Mouse (Mus musculus) kidney, postnatal 25 days (tissue): ENCODE measurements around the gene Man2a2.
"Not testable (repeated sequence)": the region's sequence is repeated elsewhere in the genome, so short reads cannot be mapped to it uniquely, and the experiment has no call there.

ENCODE experiments used
- DNase-seq, 2 experiments: peaks; one replicate each; pipeline ENCODE4 v3.0.0; 2021; ENCODE audit warnings: mixed read lengths in 2 of 2

Gene Man2a2

GRCm38 (mm10) chr7:80400099-80400498 is 28.9 kb upstream of the Man2a2 start:
- DNase-seq = peak; percentile 80 to 95

GRCm38 (mm10) chr7:80398654-80399444 is 27.7 kb upstream of the Man2a2 start:
- no peak for DNase-seq

GRCm38 (mm10) chr7:80397986-80398385 is 26.8 kb upstream of the Man2a2 start:
- DNase-seq = no peak

- DNase-seq = not testable (repeated sequence)
Observed at GRCm38 (mm10) chr7:80396427-80396826, 25.3 kb upstream of the Man2a2 start.

- DNase-seq = no peak
Observed at GRCm38 (mm10) chr7:80394600-80394999, 23.4 kb upstream of the Man2a2 start.

- no peak for DNase-seq
Observed at GRCm38 (mm10) chr7:80392119-80392518, 20.9 kb upstream of the Man2a2 start.

GRCm38 (mm10) chr7:80387633-80388543 is 16.7 kb upstream of the Man2a2 start, which contains the start of gene Fes:
TSS of gene Fes (minus strand) at chr7:80387946.
- DNase-seq = peak; percentile 77 to 88

- DNase-seq = peak in 1 of 2 experiments; percentile 26
Observed at GRCm38 (mm10) chr7:80387033-80387632, 16.0 kb upstream of the Man2a2 start.

GRCm38 (mm10) chr7:80386235-80386930 is 15.2 kb upstream of the Man2a2 start:
- DNase-seq = peak; percentile 90 to 98

GRCm38 (mm10) chr7:80382919-80383318 is 11.7 kb upstream of the Man2a2 start:
- no peak for DNase-seq

- peak; percentile 55 to 60 for DNase-seq
Observed at GRCm38 (mm10) chr7:80379531-80379930, 8.4 kb upstream of the Man2a2 start.

- DNase-seq = peak; percentile 65 to 82
Observed at GRCm38 (mm10) chr7:80377471-80377870, 6.3 kb upstream of the Man2a2 start.

GRCm38 (mm10) chr7:80376192-80376591 is 5.0 kb upstream of the Man2a2 start:
- no peak for DNase-seq

GRCm38 (mm10) chr7:80375376-80376039 is 4.3 kb upstream of the Man2a2 start:
- DNase-seq = no peak

GRCm38 (mm10) chr7:80374733-80375132 is 3.6 kb upstream of the Man2a2 start:
- no peak for DNase-seq

GRCm38 (mm10) chr7:80374280-80374679 is 3.1 kb upstream of the Man2a2 start:
- DNase-seq = no peak

- no peak for DNase-seq
Observed at GRCm38 (mm10) chr7:80373850-80374249, 2.7 kb upstream of the Man2a2 start.

GRCm38 (mm10) chr7:80373352-80373751 is 2.2 kb upstream of the Man2a2 start:
- DNase-seq = no peak

GRCm38 (mm10) chr7:80372667-80373066 is 1.5 kb upstream of the Man2a2 start:
- no peak for DNase-seq

- no peak for DNase-seq
Observed at GRCm38 (mm10) chr7:80372166-80372565, 991 bp upstream of the Man2a2 start.

- peak; percentile 89 to 91 for DNase-seq
Observed at GRCm38 (mm10) chr7:80370649-80371040, 530 bp downstream of the Man2a2 start.

GRCm38 (mm10) chr7:80369967-80370431 is 1.2 kb downstream of the Man2a2 start:
- DNase-seq = no peak
